Mouse (Mus musculus) brain, embryonic 14.5 days (tissue): ENCODE measurements around the gene Pafah1b3.

Experiments used
- CTCF ChIP-seq: fragments of 200-500 bp; IDR thresholded peaks from 2 replicates; pipeline ENCODE4 v1.5.1; 2012; ENCODE audit warnings: inconsistent platforms, mild to moderate bottlenecking, moderate library complexity, borderline replicate concordance; ENCODE audit not compliant: insufficient read depth, insufficient read length; ENCODE audit errors: extremely low read depth
- POLR2A ChIP-seq: fragments of 200-500 bp; IDR thresholded peaks from 2 replicates; pipeline ENCODE4 v1.6.1; 2012; ENCODE audit warnings: mild to moderate bottlenecking, inconsistent platforms, borderline replicate concordance; ENCODE audit not compliant: poor library complexity, insufficient read depth, insufficient read length, severe bottlenecking; ENCODE audit errors: extremely low read depth

DNA sequence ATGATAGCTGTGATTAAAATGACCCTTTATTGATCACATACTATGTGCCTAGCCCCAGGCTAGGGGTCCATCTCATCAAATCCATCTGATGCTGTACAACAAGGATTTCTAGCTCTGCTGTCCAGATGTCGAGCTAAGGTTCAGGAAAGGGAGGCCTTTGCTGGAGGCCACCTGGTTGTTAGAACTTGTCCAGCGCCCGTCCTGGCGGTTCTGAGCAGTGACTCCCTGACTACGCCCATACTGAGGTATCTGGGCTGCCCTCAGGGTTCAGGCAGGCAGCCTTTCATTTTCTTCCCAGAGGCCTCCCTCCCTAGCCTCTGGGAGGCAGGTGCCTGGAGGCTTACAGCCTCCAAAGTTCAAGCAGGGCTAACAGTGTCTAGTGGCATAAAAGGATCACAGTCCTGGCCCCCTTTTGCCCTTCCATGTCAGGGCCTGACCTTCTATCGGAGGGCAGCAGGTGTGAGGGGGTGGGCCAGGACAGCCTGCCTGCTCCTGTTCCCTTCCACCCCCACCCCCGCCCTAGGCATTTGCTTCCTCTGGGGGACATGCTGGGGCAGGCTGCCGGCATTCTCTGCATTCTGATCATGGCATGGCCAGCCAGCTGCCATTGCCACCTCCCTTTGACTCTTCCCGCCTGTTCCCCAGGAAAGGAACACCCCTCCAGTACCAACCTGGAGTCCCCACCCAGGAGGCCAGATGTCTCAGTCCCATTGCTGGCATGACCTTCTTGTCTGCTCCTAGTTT, 22.1 kb downstream of the Pafah1b3 start:
- TF ChIP-seq CTCF = no peak
- no peak for TF ChIP-seq POLR2A
